Mouse (Mus musculus) hindbrain, embryonic 12.5 days (tissue): ENCODE results near the gene Myo1b. TPM values are rescaled to one million over a fixed set of nuclear protein-coding genes. Genes with fewer than 3 reads are reported as not detected.
"Not testable (repeated sequence)": the region's sequence is repeated elsewhere in the genome, so short reads cannot be mapped to it uniquely, and the experiment has no call there.

Experiments
- ATAC-seq: fragments of 200-750 bp; cut with Nextera tagmentation; 2 replicates; pipeline ENCODE4 v1.8.0; 2017; ENCODE audit warnings: moderate TSS enrichment; ENCODE audit not compliant: low FRiP score
- H3K27ac ChIP-seq: fragments of 300-500 bp; sonication (generic); 2 replicates; pipeline ENCODE4 v1.5.1; 2016; ENCODE audit warnings: mild to moderate bottlenecking
- H3K27me3 ChIP-seq: fragments of 300-500 bp; sonication (generic); 2 replicates; pipeline ENCODE4 v1.6.1; 2016; ENCODE audit warnings: mild to moderate bottlenecking
- H3K36me3 ChIP-seq: fragments of 300-500 bp; sonication (generic); 2 replicates; pipeline ENCODE4 v1.6.1; 2016; ENCODE audit warnings: mild to moderate bottlenecking
- H3K4me1 ChIP-seq: fragments of 300-500 bp; sonication (generic); 2 replicates; pipeline ENCODE4 v1.6.1; 2016
- H3K4me2 ChIP-seq: fragments of 300-500 bp; sonication (generic); replicated peaks from 2 replicates; pipeline ENCODE4 v1.6.1; 2016; ENCODE audit warnings: mild to moderate bottlenecking
- H3K4me3 ChIP-seq: fragments of 300-500 bp; sonication (generic); 2 replicates; pipeline ENCODE4 v1.5.1; 2016; ENCODE audit warnings: mild to moderate bottlenecking
- H3K9ac ChIP-seq: fragments of 300-500 bp; sonication (generic); 2 replicates; pipeline ENCODE4 v1.6.1; 2016; ENCODE audit warnings: mild to moderate bottlenecking, moderate library complexity
- H3K9me3 ChIP-seq: fragments of 300-500 bp; sonication (generic); replicated peaks from 2 replicates; pipeline ENCODE4 v1.6.1; 2016; ENCODE audit warnings: mild to moderate bottlenecking
- WGBS: fragments of 180-500 bp; shearing (Covaris S2); methylation state at CpG from one replicate; pipeline ENCODE4 v1.1.7; 2016; 5-methylcytosine and 5-hydroxymethylcytosine counted together
- polyA plus RNA-seq: library from polyadenylated mRNA; unstranded; fragments of >200 nt; fragmentation: Nextera tagmentation; extraction: Ambion mirVana; gene quantifications from 2 replicates; pipeline ENCODE4 v1.2.1, GENCODE M21; 2016

Myo1b gene
- polyA plus RNA-seq, 1 experiment from 2014 or later = 110 TPM

DNA sequence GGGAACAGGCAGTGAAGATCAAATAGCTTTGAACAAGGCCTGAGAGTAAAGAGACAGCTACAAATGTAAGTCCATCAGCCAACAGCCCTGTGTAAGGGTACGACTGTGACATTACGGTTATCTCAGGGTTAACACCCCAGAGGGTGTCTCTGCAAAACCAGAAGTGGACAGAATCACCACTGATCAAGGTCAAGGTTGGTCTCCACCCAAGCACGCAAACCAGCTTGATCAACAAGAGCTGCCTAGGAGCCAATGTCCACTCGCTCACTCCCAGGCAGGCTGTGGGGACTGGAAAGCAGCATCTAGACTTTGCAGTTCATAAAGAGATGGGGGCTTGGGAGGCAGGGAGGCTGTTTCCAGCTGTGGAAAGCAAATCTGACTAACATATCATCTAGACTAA, 23.9 kb downstream of the Myo1b start:
- WGBS = 88% methylated on average over 4 of the region's 4 CpGs
- no peaks in the 10 kb centered on the region for H3K36me3 ChIP-seq
- no peak for ATAC-seq

GRCm38 (mm10) chr1:51888046-51888813, 27.6 kb downstream of the Myo1b start:
- no peaks in the 10 kb centered on the region for H3K27me3 ChIP-seq
- peaks cover 27% of the 10 kb centered on the region for H3K4me1 ChIP-seq
- no peaks in the 10 kb centered on the region for H3K9me3 ChIP-seq
- ATAC-seq = peak; percentile 83
- no peak overlapping the region for H3K9ac ChIP-seq
- H3K27ac ChIP-seq = no peak overlapping the region
- no peak overlapping the region for H3K4me3 ChIP-seq
- H3K36me3 ChIP-seq = no peaks in the 10 kb centered on the region
- WGBS = 68% methylated on average over 9 of the region's 9 CpGs
- H3K4me2 ChIP-seq = no peak overlapping the region

More for the DNA sequence above, 23.9 kb downstream of the Myo1b start:
- H3K4me1 ChIP-seq = peaks cover 37% of the 10 kb centered on the region
- H3K9ac ChIP-seq = no peak overlapping the region
- no peaks in the 10 kb centered on the region for H3K27me3 ChIP-seq
- no peak overlapping the region for H3K4me3 ChIP-seq
- H3K9me3 ChIP-seq = no peaks in the 10 kb centered on the region
- no peak overlapping the region for H3K27ac ChIP-seq
- H3K4me2 ChIP-seq = no peak overlapping the region

GRCm38 (mm10) chr1:51885356-51885983, 30.4 kb downstream of the Myo1b start:
- Histone ChIP-seq H3K27ac (no peak overlapping the region), H3K9ac (no peak overlapping the region), H3K9me3 (no peaks in the 10 kb centered on the region), H3K4me1 (peaks cover 27% of the 10 kb centered on the region), H3K4me3 (no peak overlapping the region), H3K36me3 (peaks cover 9% of the 10 kb centered on the region), H3K27me3 (no peaks in the 10 kb centered on the region), H3K4me2 (no peak overlapping the region)
- ATAC-seq = no peak
- 88% methylated on average over 8 of the region's 8 CpGs for WGBS

DNA sequence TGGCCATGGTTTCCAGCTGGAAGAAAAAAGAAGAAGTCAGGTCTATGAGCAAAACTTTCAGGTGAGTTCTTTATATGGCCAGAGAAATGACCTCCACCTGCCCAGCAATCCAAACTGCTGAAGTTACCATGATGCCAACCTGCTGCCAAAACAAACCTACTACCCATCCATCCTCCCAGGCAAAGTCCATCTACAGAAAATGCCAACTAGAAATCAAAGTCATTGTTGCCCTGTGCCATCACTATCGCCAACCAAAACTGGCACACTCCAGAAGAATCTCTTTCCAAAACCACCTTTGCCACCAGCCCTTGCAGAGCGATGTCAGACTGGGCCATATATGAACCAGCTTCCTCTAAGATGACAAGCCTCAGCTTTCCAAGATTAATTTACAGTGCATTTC, 32.7 kb downstream of the Myo1b start:
- Histone ChIP-seq H3K9ac (no peak overlapping the region), H3K4me1 (peaks cover 34% of the 10 kb centered on the region), H3K4me3 (no peak overlapping the region), H3K9me3 (no peaks in the 10 kb centered on the region), H3K36me3 (peaks cover 9% of the 10 kb centered on the region), H3K27me3 (no peaks in the 10 kb centered on the region), H3K4me2 (no peak overlapping the region), H3K27ac (no peak overlapping the region)
- no peak for ATAC-seq
- WGBS = 93% methylated on average over 2 of the region's 2 CpGs

DNA sequence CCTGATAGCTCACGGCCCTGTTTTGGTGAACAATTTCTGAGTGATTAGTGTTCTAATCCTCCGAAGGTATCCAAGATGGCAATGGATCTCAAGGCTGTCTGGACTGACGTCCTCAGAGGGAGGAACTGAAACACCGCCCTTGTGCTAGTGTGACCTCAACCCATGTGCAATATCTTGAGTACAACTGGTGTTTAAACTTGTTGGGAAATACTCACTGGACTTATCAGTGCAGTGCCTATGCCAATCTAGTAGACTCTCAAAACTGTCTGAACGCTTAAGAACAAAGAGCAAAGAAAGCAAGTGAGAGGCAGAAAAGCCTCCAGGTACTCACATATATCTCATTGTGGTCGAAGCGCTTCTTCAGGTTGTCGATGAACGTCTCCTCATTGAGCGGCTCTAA, 33.1 kb downstream of the Myo1b start:
- ATAC-seq = no peak
- Histone ChIP-seq H3K4me3 (no peak overlapping the region), H3K27me3 (no peaks in the 10 kb centered on the region), H3K9me3 (no peaks in the 10 kb centered on the region), H3K9ac (no peak overlapping the region), H3K27ac (no peak overlapping the region), H3K4me2 (no peak overlapping the region), H3K4me1 (peaks cover 29% of the 10 kb centered on the region), H3K36me3 (peaks cover 9% of the 10 kb centered on the region)
- 96% methylated on average over 10 of the region's 10 CpGs for WGBS

GRCm38 (mm10) chr1:51879927-51880814, 35.7 kb downstream of the Myo1b start:
- H3K4me2 ChIP-seq = no peak overlapping the region
- no peak for ATAC-seq
- H3K4me3 ChIP-seq = no peak overlapping the region
- H3K4me1 ChIP-seq = peaks cover 15% of the 10 kb centered on the region
- H3K36me3 ChIP-seq = peaks cover 9% of the 10 kb centered on the region
- H3K27me3 ChIP-seq = no peaks in the 10 kb centered on the region
- H3K9ac ChIP-seq = no peak overlapping the region
- no peaks in the 10 kb centered on the region for H3K9me3 ChIP-seq
- no peak overlapping the region for H3K27ac ChIP-seq
- 62% methylated on average over 12 of the region's 12 CpGs for WGBS

DNA sequence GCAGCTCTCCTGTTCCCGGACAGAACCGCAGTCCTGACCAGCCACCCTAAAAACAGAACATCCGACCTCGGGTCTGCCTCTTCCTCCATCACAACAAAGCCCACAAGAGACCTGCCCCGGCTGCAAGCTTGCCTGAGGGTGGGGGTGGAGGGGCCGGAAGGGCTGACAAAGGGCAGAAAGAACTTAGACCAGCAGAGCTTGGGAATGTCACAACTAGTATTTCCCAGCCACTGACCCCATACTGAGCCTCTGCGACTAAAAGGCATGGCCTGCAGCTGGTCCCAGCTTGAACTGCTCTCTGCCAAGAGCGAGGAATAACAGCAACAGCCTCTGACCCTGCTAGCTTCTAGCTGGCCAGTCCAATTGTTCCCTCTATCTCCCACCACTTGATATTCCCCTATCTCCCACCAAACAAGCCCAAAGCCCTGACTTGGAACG, 36.5 kb downstream of the Myo1b start:
- H3K4me1 ChIP-seq = peaks cover 15% of the 10 kb centered on the region
- no peak overlapping the region for H3K4me2 ChIP-seq
- H3K36me3 ChIP-seq = peaks cover 9% of the 10 kb centered on the region
- no peak overlapping the region for H3K4me3 ChIP-seq
- no peak overlapping the region for H3K9ac ChIP-seq
- no peaks in the 10 kb centered on the region for H3K9me3 ChIP-seq
- no peaks in the 10 kb centered on the region for H3K27me3 ChIP-seq
- 0 out of 2 replicates have a peak, but pooled peaks have one; percentile 24 for ATAC-seq
- H3K27ac ChIP-seq = no peak overlapping the region; the same call in 1 of the 2 replicates
- WGBS = 8% methylated on average over 9 of the region's 9 CpGs

DNA sequence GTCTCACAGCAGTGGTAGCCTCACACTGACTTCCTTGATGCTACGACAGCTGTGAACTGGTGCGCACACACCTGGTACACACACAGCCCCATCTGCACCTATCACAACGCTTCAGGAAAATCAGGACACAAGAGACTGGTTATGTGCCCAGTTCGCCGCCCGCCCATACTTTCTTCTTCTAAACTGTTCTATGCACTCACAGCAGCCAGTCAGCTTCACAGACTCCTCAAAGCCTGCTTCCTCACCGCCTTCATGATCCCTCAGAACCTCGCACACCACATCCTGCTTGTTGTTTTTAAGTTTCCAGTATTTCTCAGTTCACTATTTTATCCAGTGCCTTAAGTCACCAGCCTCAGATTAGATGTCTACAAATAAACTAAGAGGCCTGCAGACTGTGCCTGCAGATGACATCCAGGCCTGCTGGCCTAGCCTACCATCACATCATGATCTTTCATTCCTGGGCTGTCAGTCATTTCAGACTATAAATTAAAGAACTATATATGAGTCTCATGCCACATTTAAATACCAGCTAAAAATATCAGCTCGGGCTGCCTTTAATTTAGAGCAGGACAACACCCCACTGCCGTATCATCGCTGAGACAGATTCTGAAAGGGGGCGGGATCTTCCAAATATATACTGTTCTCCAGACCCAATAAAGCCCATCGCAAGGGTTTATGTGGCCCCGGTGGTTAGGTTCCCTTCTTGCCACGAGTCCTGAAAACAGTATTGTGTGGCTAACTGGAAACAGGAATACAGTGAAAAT, 40.2 kb downstream of the Myo1b start:
- ATAC-seq = no peak
- Histone ChIP-seq H3K36me3 (no peaks in the 10 kb centered on the region), H3K9me3 (no peaks in the 10 kb centered on the region), H3K27ac (no peak overlapping the region), H3K27me3 (no peaks in the 10 kb centered on the region), H3K4me3 (no peak overlapping the region), H3K4me1 (peaks cover 15% of the 10 kb centered on the region), H3K9ac (no peak overlapping the region), H3K4me2 (no peak overlapping the region)
- 89% methylated on average over 15 of the region's 15 CpGs for WGBS

- Histone ChIP-seq H3K36me3 (peaks cover 5% of the 10 kb centered on the region; the same call in 1 of the 2 replicates), H3K27ac (no peak overlapping the region), H3K4me2 (no peak overlapping the region), H3K4me3 (no peak overlapping the region), H3K9me3 (no peaks in the 10 kb centered on the region), H3K27me3 (no peaks in the 10 kb centered on the region), H3K9ac (no peak overlapping the region), H3K4me1 (no peaks in the 10 kb centered on the region; the same call in 1 of the 2 replicates)
- WGBS = 89% methylated on average over 7 of the region's 7 CpGs
- no peak for ATAC-seq
These were observed 43.2 kb downstream of the Myo1b start for GRCm38 (mm10) chr1:51872493-51873261.

DNA sequence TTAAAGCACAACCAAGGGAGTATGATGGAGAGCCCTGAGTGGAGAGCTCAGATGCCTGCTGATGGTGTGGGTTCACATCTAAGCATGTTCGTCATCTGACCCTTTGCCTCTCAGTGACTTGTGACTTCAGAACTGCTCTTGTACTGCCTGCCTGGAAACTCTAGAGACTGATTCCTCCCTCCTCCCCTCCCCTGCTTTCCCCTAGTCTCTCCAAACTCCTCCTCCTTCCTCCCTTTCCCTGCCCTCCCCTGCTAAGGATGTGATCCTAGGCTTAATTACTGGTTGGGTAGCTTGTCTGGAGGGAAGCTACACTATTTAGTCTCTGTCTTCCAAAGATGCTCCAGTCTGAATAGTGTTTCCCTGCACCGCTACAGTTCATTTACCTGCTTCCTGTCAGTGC, 44.6 kb downstream of the Myo1b start:
- H3K4me1 ChIP-seq, H3K4me3 ChIP-seq, H3K9me3 ChIP-seq, H3K27me3 ChIP-seq, H3K36me3 ChIP-seq, H3K27ac ChIP-seq, ATAC-seq, H3K4me2 ChIP-seq, H3K9ac ChIP-seq: not testable (repeated sequence)
- WGBS = 60% methylated on average over 2 of the region's 2 CpGs

DNA sequence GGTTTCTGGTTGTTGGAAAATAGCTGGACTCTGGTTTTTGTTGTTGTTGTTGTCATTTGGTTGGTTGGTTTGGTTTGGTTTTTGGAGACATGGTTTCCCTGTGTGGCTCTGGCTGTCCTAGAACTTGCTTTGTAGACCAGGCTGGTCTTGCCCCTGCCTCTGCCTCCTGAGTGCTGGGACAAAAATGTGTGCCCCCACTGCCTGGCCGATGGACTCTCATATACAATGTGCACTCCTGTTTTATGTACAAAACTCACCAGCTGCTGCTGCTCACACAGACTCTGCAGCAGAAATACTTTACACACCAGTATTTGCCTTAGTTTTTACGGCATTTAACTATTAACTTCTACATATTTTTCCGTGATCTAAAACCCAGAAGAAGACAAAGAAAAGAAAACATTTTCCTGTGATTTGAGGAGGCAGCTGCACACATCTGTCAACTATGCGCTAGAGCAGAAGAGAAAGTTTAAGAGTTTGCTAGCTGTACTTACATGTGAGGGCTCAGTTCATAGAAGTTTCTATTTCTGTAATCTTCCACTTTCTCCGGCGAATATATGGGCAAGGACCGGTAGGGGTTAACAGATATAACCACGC, 52.9 kb downstream of the Myo1b start:
- no peak for ATAC-seq
- Histone ChIP-seq H3K36me3 (peaks cover 8% of the 10 kb centered on the region; the same call in 1 of the 2 replicates), H3K4me3 (no peak overlapping the region), H3K4me2 (no peak overlapping the region), H3K9ac (no peak overlapping the region), H3K4me1 (no peaks in the 10 kb centered on the region), H3K9me3 (no peaks in the 10 kb centered on the region), H3K27ac (no peak overlapping the region), H3K27me3 (no peaks in the 10 kb centered on the region)
- 92% methylated on average over 8 of the region's 8 CpGs for whole genome bisulfite sequencing
